Mouse (Mus musculus) urinary bladder, postnatal 25 days (tissue): ENCODE data around the gene Enkd1.

Source experiments
- DNase-seq: peaks from one replicate; pipeline ENCODE4 v3.0.0; 2022; ENCODE audit warnings: low spot score

Enkd1 gene

GRCm38 (mm10) chr8:105657641-105658040, 50.4 kb downstream of the Enkd1 start:
- no peak for DNase-seq
